Mouse (Mus musculus) urinary bladder, adult 18-20 months (tissue): ENCODE measurements around the gene Gm20747.
"Not testable (repeated sequence)": the region's sequence is repeated elsewhere in the genome, so short reads cannot be mapped to it uniquely, and the experiment has no call there.

Source experiments
- DNase-seq, 2 experiments: peaks; one replicate each; pipeline ENCODE4 v3.0.0; 2022; ENCODE audit warnings: low spot score in 2 of 2, mixed read lengths in 2 of 2

Gene Gm20747

DNA sequence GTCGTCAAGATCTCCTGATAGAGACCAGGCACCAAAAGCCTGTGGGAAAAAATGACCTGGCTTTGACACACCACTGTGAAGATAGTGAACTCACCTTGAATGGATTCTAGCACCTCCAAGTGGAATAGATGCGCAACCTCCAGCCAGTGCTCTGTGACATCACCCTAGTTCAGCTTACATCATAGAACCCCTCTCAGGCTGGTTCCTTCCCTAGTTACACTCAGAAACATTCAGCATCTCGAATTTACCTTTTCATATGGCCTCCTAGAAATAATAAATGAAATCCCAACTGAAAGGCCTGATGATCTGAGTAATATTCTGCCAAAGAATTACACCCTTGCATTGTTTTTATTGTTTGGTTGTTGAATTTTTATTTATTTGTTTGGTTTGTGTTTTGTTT is at the start of gene Gm20747:
Gene Gm20747 (minus strand): TSS at position 101 of the 400 bp plus-strand sequence.
- not testable (repeated sequence) for DNase-seq
